Mouse (Mus musculus): ENCODE measurements around the gene Mtfr2. TPM values are rescaled to one million over a fixed set of nuclear protein-coding genes. Genes with fewer than 3 reads are reported as not detected.

Gene Mtfr2
- polyA plus RNA-seq, 1 experiment from 2014 or later = 1.7 TPM

GRCm38 (mm10) chr10:20377621-20378020, 30.1 kb downstream of the Mtfr2 start:
- no peak for ATAC-seq (ENCODE audit: low FRiP score, low TSS enrichment)
- Histone ChIP-seq H3K36me3 (ENCODE audit: insufficient read depth, low read length) (no peaks in the 10 kb centered on the region), H3K27me3 (ENCODE audit: insufficient read depth, low read length) (no peaks in the 10 kb centered on the region), H3K9ac (replicated peaks; ENCODE audit: low read length) (no peak overlapping the region), H3K4me2 (replicated peaks; ENCODE audit: low read depth, low read length) (no peak overlapping the region), H3K4me3 (ENCODE audit: low read length) (no peak overlapping the region), H3K27ac (ENCODE audit: low read length) (no peak overlapping the region), H3K9me3 (ENCODE audit: low read length) (no peaks in the 10 kb centered on the region), H3K4me1 (ENCODE audit: insufficient read depth, low read length) (no peaks in the 10 kb centered on the region)
- 89% methylated on average over 9 of the region's 9 CpGs for WGBS

- Histone ChIP-seq H3K9me3 (ENCODE audit: low read length) (no peaks in the 10 kb centered on the region), H3K4me2 (replicated peaks; ENCODE audit: low read depth, low read length) (no peak overlapping the region), H3K27me3 (ENCODE audit: insufficient read depth, low read length) (no peaks in the 10 kb centered on the region), H3K9ac (replicated peaks; ENCODE audit: low read length) (no peak overlapping the region), H3K4me1 (ENCODE audit: insufficient read depth, low read length) (no peaks in the 10 kb centered on the region), H3K27ac (ENCODE audit: low read length) (no peak overlapping the region), H3K36me3 (ENCODE audit: insufficient read depth, low read length) (no peaks in the 10 kb centered on the region), H3K4me3 (ENCODE audit: low read length) (no peak overlapping the region)
- ATAC-seq (ENCODE audit: low FRiP score, low TSS enrichment) = no peak
- 83% methylated on average over 9 of the region's 9 CpGs for WGBS
Observed at GRCm38 (mm10) chr10:20379071-20379735, 31.6 kb downstream of the Mtfr2 start.

GRCm38 (mm10) chr10:20380798-20381197, 33.2 kb downstream of the Mtfr2 start:
- H3K36me3 ChIP-seq (ENCODE audit: insufficient read depth, low read length) = no peaks in the 10 kb centered on the region
- no peak for ATAC-seq (ENCODE audit: low FRiP score, low TSS enrichment)
- no peak overlapping the region for H3K4me3 ChIP-seq (ENCODE audit: low read length)
- H3K4me2 ChIP-seq (replicated peaks; ENCODE audit: low read depth, low read length) = no peak overlapping the region
- H3K4me1 ChIP-seq (ENCODE audit: insufficient read depth, low read length) = no peaks in the 10 kb centered on the region
- no peaks in the 10 kb centered on the region for H3K9me3 ChIP-seq (ENCODE audit: low read length)
- 83% methylated on average over 3 of the region's 3 CpGs for WGBS
- no peak overlapping the region for H3K9ac ChIP-seq (replicated peaks; ENCODE audit: low read length)
- H3K27ac ChIP-seq (ENCODE audit: low read length) = no peak overlapping the region
- H3K27me3 ChIP-seq (ENCODE audit: insufficient read depth, low read length) = no peaks in the 10 kb centered on the region

- no peak overlapping the region for H3K4me2 ChIP-seq (replicated peaks; ENCODE audit: low read depth, low read length)
- H3K27me3 ChIP-seq (ENCODE audit: insufficient read depth, low read length) = no peaks in the 10 kb centered on the region
- H3K36me3 ChIP-seq (ENCODE audit: insufficient read depth, low read length) = no peaks in the 10 kb centered on the region
- H3K4me3 ChIP-seq (ENCODE audit: low read length) = no peak overlapping the region
- no peaks in the 10 kb centered on the region for H3K9me3 ChIP-seq (ENCODE audit: low read length)
- no peak overlapping the region for H3K9ac ChIP-seq (replicated peaks; ENCODE audit: low read length)
- H3K4me1 ChIP-seq (ENCODE audit: insufficient read depth, low read length) = no peaks in the 10 kb centered on the region
- H3K27ac ChIP-seq (ENCODE audit: low read length) = no peak overlapping the region
- ATAC-seq (ENCODE audit: low FRiP score, low TSS enrichment) = no peak
- WGBS = 71% methylated on average over 3 of the region's 3 CpGs
Observed at GRCm38 (mm10) chr10:20381352-20381751, 33.8 kb downstream of the Mtfr2 start.

GRCm38 (mm10) chr10:20382807-20383419, 35.3 kb downstream of the Mtfr2 start:
- Histone ChIP-seq H3K27ac (ENCODE audit: low read length) (no peak overlapping the region), H3K4me3 (ENCODE audit: low read length) (no peak overlapping the region), H3K4me2 (replicated peaks; ENCODE audit: low read depth, low read length) (no peak overlapping the region), H3K4me1 (ENCODE audit: insufficient read depth, low read length) (no peaks in the 10 kb centered on the region), H3K9ac (replicated peaks; ENCODE audit: low read length) (no peak overlapping the region), H3K36me3 (ENCODE audit: insufficient read depth, low read length) (no peaks in the 10 kb centered on the region), H3K27me3 (ENCODE audit: insufficient read depth, low read length) (no peaks in the 10 kb centered on the region), H3K9me3 (ENCODE audit: low read length) (no peaks in the 10 kb centered on the region)
- ATAC-seq (ENCODE audit: low FRiP score, low TSS enrichment) = peak; percentile 27; the same call in 1 of the 2 replicates
- WGBS = 81% methylated on average over 6 of the region's 6 CpGs

GRCm38 (mm10) chr10:20390568-20390967, 43.0 kb downstream of the Mtfr2 start:
- H3K27me3 ChIP-seq (ENCODE audit: insufficient read depth, low read length) = no peaks in the 10 kb centered on the region
- 61% methylated on average over 3 of the region's 3 CpGs for WGBS
- no peak overlapping the region for H3K9ac ChIP-seq (replicated peaks; ENCODE audit: low read length)
- no peak overlapping the region for H3K4me2 ChIP-seq (replicated peaks; ENCODE audit: low read depth, low read length)
- H3K36me3 ChIP-seq (ENCODE audit: insufficient read depth, low read length) = no peaks in the 10 kb centered on the region
- H3K27ac ChIP-seq (ENCODE audit: low read length) = no peak overlapping the region
- H3K4me1 ChIP-seq (ENCODE audit: insufficient read depth, low read length) = no peaks in the 10 kb centered on the region
- ATAC-seq (ENCODE audit: low FRiP score, low TSS enrichment) = no peak
- no peak overlapping the region for H3K4me3 ChIP-seq (ENCODE audit: low read length)
- H3K9me3 ChIP-seq (ENCODE audit: low read length) = no peaks in the 10 kb centered on the region

- no peak overlapping the region for H3K27ac ChIP-seq (ENCODE audit: low read length)
- no peak overlapping the region for H3K4me2 ChIP-seq (replicated peaks; ENCODE audit: low read depth, low read length)
- H3K27me3 ChIP-seq (ENCODE audit: insufficient read depth, low read length) = no peaks in the 10 kb centered on the region
- WGBS = 49% methylated on average over 5 of the region's 5 CpGs
- no peaks in the 10 kb centered on the region for H3K4me1 ChIP-seq (ENCODE audit: insufficient read depth, low read length)
- H3K36me3 ChIP-seq (ENCODE audit: insufficient read depth, low read length) = no peaks in the 10 kb centered on the region
- H3K9me3 ChIP-seq (ENCODE audit: low read length) = no peaks in the 10 kb centered on the region
- ATAC-seq (ENCODE audit: low FRiP score, low TSS enrichment) = no peak
- H3K4me3 ChIP-seq (ENCODE audit: low read length) = no peak overlapping the region
- no peak overlapping the region for H3K9ac ChIP-seq (replicated peaks; ENCODE audit: low read length)
Observed at GRCm38 (mm10) chr10:20394815-20395214, 47.2 kb downstream of the Mtfr2 start.

- no peak overlapping the region for H3K27ac ChIP-seq (ENCODE audit: low read length)
- no peak overlapping the region for H3K4me3 ChIP-seq (ENCODE audit: low read length)
- H3K27me3 ChIP-seq (ENCODE audit: insufficient read depth, low read length) = no peaks in the 10 kb centered on the region
- H3K4me1 ChIP-seq (ENCODE audit: insufficient read depth, low read length) = no peaks in the 10 kb centered on the region
- ATAC-seq (ENCODE audit: low FRiP score, low TSS enrichment) = no peak
- no peaks in the 10 kb centered on the region for H3K9me3 ChIP-seq (ENCODE audit: low read length)
- 98% methylated on average over 3 of the region's 3 CpGs for WGBS
- no peak overlapping the region for H3K9ac ChIP-seq (replicated peaks; ENCODE audit: low read length)
- H3K4me2 ChIP-seq (replicated peaks; ENCODE audit: low read depth, low read length) = no peak overlapping the region
- H3K36me3 ChIP-seq (ENCODE audit: insufficient read depth, low read length) = no peaks in the 10 kb centered on the region
Observed at GRCm38 (mm10) chr10:20395778-20396177, 48.2 kb downstream of the Mtfr2 start.

- Histone ChIP-seq H3K36me3 (ENCODE audit: insufficient read depth, low read length) (no peaks in the 10 kb centered on the region), H3K9me3 (ENCODE audit: low read length) (no peaks in the 10 kb centered on the region), H3K4me3 (ENCODE audit: low read length) (no peak overlapping the region), H3K27ac (ENCODE audit: low read length) (no peak overlapping the region), H3K27me3 (ENCODE audit: insufficient read depth, low read length) (no peaks in the 10 kb centered on the region), H3K9ac (replicated peaks; ENCODE audit: low read length) (no peak overlapping the region), H3K4me2 (replicated peaks; ENCODE audit: low read depth, low read length) (no peak overlapping the region), H3K4me1 (ENCODE audit: insufficient read depth, low read length) (no peaks in the 10 kb centered on the region)
- no peak for ATAC-seq (ENCODE audit: low FRiP score, low TSS enrichment)
- WGBS = 75% methylated on average over 6 of the region's 6 CpGs
Observed at GRCm38 (mm10) chr10:20398224-20398623, 50.7 kb downstream of the Mtfr2 start.

GRCm38 (mm10) chr10:20398641-20399390, 51.2 kb downstream of the Mtfr2 start:
- no peak overlapping the region for H3K4me2 ChIP-seq (replicated peaks; ENCODE audit: low read depth, low read length)
- H3K27me3 ChIP-seq (ENCODE audit: insufficient read depth, low read length) = no peaks in the 10 kb centered on the region
- H3K4me1 ChIP-seq (ENCODE audit: insufficient read depth, low read length) = no peaks in the 10 kb centered on the region
- no peak overlapping the region for H3K9ac ChIP-seq (replicated peaks; ENCODE audit: low read length)
- no peaks in the 10 kb centered on the region for H3K36me3 ChIP-seq (ENCODE audit: insufficient read depth, low read length)
- no peak for ATAC-seq (ENCODE audit: low FRiP score, low TSS enrichment)
- 44% methylated on average over 12 of the region's 12 CpGs for WGBS
- H3K9me3 ChIP-seq (ENCODE audit: low read length) = no peaks in the 10 kb centered on the region
- H3K4me3 ChIP-seq (ENCODE audit: low read length) = no peak overlapping the region
- H3K27ac ChIP-seq (ENCODE audit: low read length) = no peak overlapping the region

Measured in kidney, embryonic 16.5 days (tissue).